Mouse (Mus musculus) lung, postnatal 0 days (tissue): ENCODE data around the gene Smim1. TPM values are rescaled to one million over a fixed set of nuclear protein-coding genes. Genes with fewer than 3 reads are reported as not detected.
A peak's percentile ranks its signal among the peaks of the same experiment; 100 is the strongest.

ENCODE experiments used
- ATAC-seq: fragments of 200-750 bp; cut with Nextera tagmentation; 2 replicates; pipeline ENCODE4 v1.8.0; 2017; ENCODE audit warnings: moderate library complexity
- DNase-seq: peaks from one replicate; pipeline ENCODE4 v3.0.0-alpha.2; 2016; ENCODE audit warnings: low spot score
- H3K27ac ChIP-seq: fragments of 300-500 bp; sonication (generic); 2 replicates; pipeline ENCODE4 v1.5.1; 2014; ENCODE audit warnings: antibody characterized with exemption, mild to moderate bottlenecking, low read length, mixed read lengths
- H3K27me3 ChIP-seq: fragments of 300-500 bp; sonication (generic); replicated peaks from 2 replicates; pipeline ENCODE4 v1.6.1; 2014; ENCODE audit warnings: low read length, mixed read lengths; ENCODE audit not compliant: insufficient read depth
- H3K36me3 ChIP-seq: fragments of 300-500 bp; sonication (generic); 2 replicates; pipeline ENCODE4 v1.6.1; 2014; ENCODE audit warnings: low read length, mixed read lengths; ENCODE audit not compliant: insufficient read depth
- H3K4me1 ChIP-seq: fragments of 300-500 bp; sonication (generic); 2 replicates; pipeline ENCODE4 v1.6.1; 2014; ENCODE audit warnings: antibody characterized with exemption, low read depth, low read length, mixed read lengths; ENCODE audit not compliant: insufficient read depth
- H3K4me2 ChIP-seq: fragments of 300-500 bp; sonication (generic); replicated peaks from 2 replicates; pipeline ENCODE4 v1.6.1; 2014; ENCODE audit warnings: low read depth, mild to moderate bottlenecking, low read length, moderate library complexity, mixed read lengths
- H3K4me3 ChIP-seq: fragments of 300-500 bp; sonication (generic); 2 replicates; pipeline ENCODE4 v1.5.1; 2014; ENCODE audit warnings: low read depth, low read length
- H3K9ac ChIP-seq: fragments of 300-500 bp; sonication (generic); replicated peaks from 2 replicates; pipeline ENCODE4 v1.6.1; 2014; ENCODE audit warnings: low read depth, mild to moderate bottlenecking
- H3K9me3 ChIP-seq: fragments of 300-500 bp; sonication (generic); 2 replicates; pipeline ENCODE4 v1.6.1; 2016; ENCODE audit warnings: low read length, mixed read lengths
- CTCF ChIP-seq: IDR thresholded peaks from 2 replicates; pipeline ENCODE4 v1.5.1; 2016; ENCODE audit warnings: antibody characterized with exemption, mild to moderate bottlenecking
- EP300 ChIP-seq: IDR thresholded peaks from 2 replicates; pipeline ENCODE4 v1.6.1; 2016; ENCODE audit warnings: antibody characterized with exemption, mild to moderate bottlenecking, control low read depth
- WGBS: fragments of 180-500 bp; shearing (Covaris S2); extraction: QIAGEN DNeasy Blood & Tissue Kit; methylation state at CpG from one replicate; pipeline ENCODE4 v1.1.7; 2014; 5-methylcytosine and 5-hydroxymethylcytosine counted together
- polyA plus RNA-seq: library from polyadenylated mRNA; unstranded; fragments of >200 nt; fragmentation: Nextera tagmentation; extraction: Ambion mirVana; gene quantifications from 2 replicates; pipeline ENCODE4 v1.2.1, GENCODE M21; 2015

The Smim1 gene
- polyA plus RNA-seq, 1 experiment from 2014 or later: 59.4 TPM

- DNase-seq (no peak), ATAC-seq (no peak)
- Histone ChIP-seq H3K4me1 (peaks cover 14% of the 10 kb centered on the region), H3K4me2 (no peak overlapping the region), H3K9me3 (no peaks in the 10 kb centered on the region), H3K27me3 (no peaks in the 10 kb centered on the region), H3K4me3 (no peak overlapping the region), H3K27ac (peak overlapping the region; percentile 76), H3K9ac (no peak overlapping the region), H3K36me3 (peaks cover 25% of the 10 kb centered on the region; the same call in 1 of the 2 replicates)
- TF ChIP-seq CTCF (no peak), EP300 (no peak)
- WGBS: 46% methylated on average over 4 of the region's 4 CpGs
Observed at GRCm38 (mm10) chr4:154022844-154023243, 3.2 kb downstream of the Smim1 start.

DNA sequence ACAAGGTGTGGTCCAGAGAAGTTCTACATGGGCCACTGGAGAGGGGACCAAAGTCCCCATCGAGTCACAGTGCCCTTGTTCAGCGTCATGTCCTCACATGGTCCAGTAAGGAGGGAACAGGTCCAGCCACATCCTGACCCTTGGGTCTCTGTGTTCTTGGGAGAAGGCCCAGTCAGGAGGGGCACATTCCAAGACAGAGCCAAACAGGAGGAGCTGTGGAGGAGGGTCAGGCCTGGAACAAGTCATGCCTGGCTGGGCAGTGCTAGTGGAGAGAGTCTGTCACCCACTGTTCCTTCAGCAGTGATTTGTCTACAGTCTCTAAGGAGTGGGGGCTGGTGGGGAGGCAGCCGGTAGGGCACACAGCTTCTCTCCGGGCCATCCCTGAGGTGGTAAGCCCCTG is 3.6 kb downstream of the Smim1 start:
- peaks cover 26% of the 10 kb centered on the region; the same call in 1 of the 2 replicates for H3K36me3 ChIP-seq
- DNase-seq (peak; percentile 82), ATAC-seq (peak; percentile 77)
- H3K4me1 ChIP-seq: peaks cover 14% of the 10 kb centered on the region
- H3K27me3 ChIP-seq: no peaks in the 10 kb centered on the region
- peak overlapping the region; percentile 76 for H3K27ac ChIP-seq
- WGBS: 60% methylated on average over 4 of the region's 4 CpGs
- no peak overlapping the region for H3K4me3 ChIP-seq
- H3K9me3 ChIP-seq: no peaks in the 10 kb centered on the region
- TF ChIP-seq CTCF: no peak
- no peak; the same call in 1 of the 2 replicates for TF ChIP-seq EP300
- H3K9ac ChIP-seq: no peak overlapping the region
- H3K4me2 ChIP-seq: no peak overlapping the region

DNA sequence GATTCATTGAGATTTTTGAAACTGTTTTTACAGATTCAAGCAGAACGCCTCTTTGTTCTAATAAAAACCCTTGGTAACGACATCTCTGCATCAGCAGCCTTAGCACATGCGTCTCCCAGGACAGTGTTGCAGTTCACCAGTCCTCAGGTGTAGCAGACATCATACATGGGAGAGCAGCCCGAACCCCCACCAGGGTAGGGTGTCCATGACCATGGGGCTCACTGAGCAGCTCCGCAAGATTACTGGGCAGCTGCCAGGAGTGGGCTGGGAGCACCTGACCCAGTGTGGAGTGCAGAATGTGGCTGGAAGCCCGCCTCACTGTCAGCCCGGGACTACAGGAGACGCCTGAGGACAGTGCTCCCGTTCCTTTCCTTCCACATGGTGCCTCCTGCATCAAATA is 4.6 kb downstream of the Smim1 start:
- Histone ChIP-seq H3K4me2 (no peak overlapping the region), H3K9ac (no peak overlapping the region), H3K4me3 (no peak overlapping the region), H3K4me1 (peaks cover 13% of the 10 kb centered on the region), H3K27me3 (no peaks in the 10 kb centered on the region), H3K36me3 (peaks cover 29% of the 10 kb centered on the region; the same call in 1 of the 2 replicates), H3K9me3 (no peaks in the 10 kb centered on the region), H3K27ac (no peak overlapping the region)
- ATAC-seq: no peak
- DNase-seq: no peak
- TF ChIP-seq CTCF (no peak), EP300 (no peak)
- WGBS: 85% methylated on average over 9 of the region's 9 CpGs

DNA sequence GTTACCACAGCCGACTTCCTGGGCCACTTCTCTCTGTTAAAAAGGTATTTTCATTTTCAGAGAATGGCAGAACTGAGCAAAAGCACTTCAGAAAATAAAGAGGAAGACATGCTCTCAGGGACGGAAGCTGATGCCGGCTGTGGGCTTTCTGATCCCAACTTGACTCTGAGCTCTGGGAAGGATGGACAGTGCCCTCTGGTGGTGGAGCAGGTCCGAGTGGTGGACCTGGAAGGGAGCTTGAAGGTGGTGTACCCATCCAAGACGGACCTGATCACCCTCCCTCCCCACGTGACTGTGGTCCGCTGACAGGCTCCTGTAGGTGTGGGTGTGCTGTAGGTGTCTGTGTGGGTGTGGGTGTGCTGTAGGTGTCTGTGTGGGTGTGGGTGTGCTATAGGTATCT is 6.5 kb downstream of the Smim1 start:
- ATAC-seq: no peak
- Histone ChIP-seq H3K9ac (no peak overlapping the region), H3K36me3 (peaks cover 34% of the 10 kb centered on the region; the same call in 1 of the 2 replicates), H3K4me2 (no peak overlapping the region), H3K27me3 (no peaks in the 10 kb centered on the region), H3K9me3 (no peaks in the 10 kb centered on the region), H3K4me3 (no peak overlapping the region), H3K4me1 (peaks cover 9% of the 10 kb centered on the region), H3K27ac (no peak overlapping the region)
- TF ChIP-seq EP300 (no peak), CTCF (peak; percentile 76)
- peak; percentile 52 for DNase-seq
- WGBS: 65% methylated on average over 7 of the region's 7 CpGs

GRCm38 (mm10) chr4:154015476-154015875 is 10.6 kb downstream of the Smim1 start:
- DNase-seq (no peak), ATAC-seq (no peak)
- H3K4me1 ChIP-seq: peaks cover 9% of the 10 kb centered on the region; the same call in 1 of the 2 replicates
- H3K9me3 ChIP-seq: no peaks in the 10 kb centered on the region
- no peak overlapping the region for H3K4me2 ChIP-seq
- WGBS: 89% methylated on average over 11 of the region's 11 CpGs
- peaks cover 21% of the 10 kb centered on the region; the same call in 1 of the 2 replicates for H3K36me3 ChIP-seq
- no peaks in the 10 kb centered on the region for H3K27me3 ChIP-seq
- TF ChIP-seq CTCF: no peak
- TF ChIP-seq EP300: no peak
- no peak overlapping the region for H3K27ac ChIP-seq
- no peak overlapping the region for H3K4me3 ChIP-seq
- no peak overlapping the region for H3K9ac ChIP-seq

DNA sequence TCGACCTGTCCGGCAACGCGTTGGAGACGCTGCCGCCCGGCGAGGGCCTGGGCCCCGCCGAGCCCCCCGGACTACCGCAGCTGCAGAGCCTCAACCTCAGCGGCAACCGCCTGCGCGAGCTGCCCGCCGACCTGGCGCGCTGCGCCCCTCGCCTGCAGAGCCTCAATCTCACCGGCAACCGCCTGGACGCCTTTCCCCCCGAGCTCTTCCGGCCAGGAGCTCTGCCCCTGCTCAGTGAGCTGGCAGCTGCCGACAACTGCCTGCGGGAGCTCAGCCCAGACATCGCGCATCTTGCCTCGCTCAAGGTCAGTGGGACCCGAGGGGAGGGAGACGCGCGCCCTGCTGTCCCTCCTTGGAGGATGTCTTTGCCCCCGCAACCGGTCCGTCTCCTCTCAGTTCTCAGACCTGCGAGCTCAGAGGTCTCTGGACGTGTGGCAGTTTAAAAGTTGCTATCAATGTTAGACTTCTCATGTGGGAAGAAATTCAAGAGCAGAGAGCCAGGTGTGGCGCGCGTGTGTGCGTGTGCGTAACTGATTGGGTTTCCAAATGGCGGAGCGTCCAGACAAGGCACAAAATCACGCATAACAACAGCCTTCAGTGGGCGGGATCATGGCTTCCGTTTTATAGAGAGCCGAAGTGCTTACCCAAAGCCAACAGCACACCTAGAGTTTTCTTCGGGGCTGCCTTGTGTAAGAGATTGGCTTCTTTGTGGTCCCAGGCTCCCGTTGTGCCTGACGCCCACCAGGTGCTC is 13.7 kb downstream of the Smim1 start:
- peaks cover 9% of the 10 kb centered on the region; the same call in 1 of the 2 replicates for H3K4me1 ChIP-seq
- no peak for ATAC-seq
- H3K4me3 ChIP-seq: peak overlapping the region; percentile 97
- no peaks in the 10 kb centered on the region for H3K27me3 ChIP-seq
- no peak for DNase-seq
- H3K9ac ChIP-seq: peak overlapping the region; percentile 92
- H3K27ac ChIP-seq: peak overlapping the region; percentile 58
- under 1% methylated on average over 39 of the region's 55 CpGs for WGBS
- H3K9me3 ChIP-seq: no peaks in the 10 kb centered on the region
- peaks cover 7% of the 10 kb centered on the region; the same call in 1 of the 2 replicates for H3K36me3 ChIP-seq
- TF ChIP-seq CTCF (no peak), EP300 (no peak)
- H3K4me2 ChIP-seq: peak overlapping the region; percentile 97
